Mouse (Mus musculus) T-helper 1 cell (primary cell): ENCODE results near the gene Ppp2r2d.

ENCODE experiments used
- in situ Hi-C: fragments of 300-600 bp; cut with MboI, MseI; formaldehyde crosslinking; loops from one replicate; pipeline ENCODE4 v1.15.1; 2025; ENCODE audit warnings: high pct_unique_total_duplicates

Ppp2r2d gene

DNA sequence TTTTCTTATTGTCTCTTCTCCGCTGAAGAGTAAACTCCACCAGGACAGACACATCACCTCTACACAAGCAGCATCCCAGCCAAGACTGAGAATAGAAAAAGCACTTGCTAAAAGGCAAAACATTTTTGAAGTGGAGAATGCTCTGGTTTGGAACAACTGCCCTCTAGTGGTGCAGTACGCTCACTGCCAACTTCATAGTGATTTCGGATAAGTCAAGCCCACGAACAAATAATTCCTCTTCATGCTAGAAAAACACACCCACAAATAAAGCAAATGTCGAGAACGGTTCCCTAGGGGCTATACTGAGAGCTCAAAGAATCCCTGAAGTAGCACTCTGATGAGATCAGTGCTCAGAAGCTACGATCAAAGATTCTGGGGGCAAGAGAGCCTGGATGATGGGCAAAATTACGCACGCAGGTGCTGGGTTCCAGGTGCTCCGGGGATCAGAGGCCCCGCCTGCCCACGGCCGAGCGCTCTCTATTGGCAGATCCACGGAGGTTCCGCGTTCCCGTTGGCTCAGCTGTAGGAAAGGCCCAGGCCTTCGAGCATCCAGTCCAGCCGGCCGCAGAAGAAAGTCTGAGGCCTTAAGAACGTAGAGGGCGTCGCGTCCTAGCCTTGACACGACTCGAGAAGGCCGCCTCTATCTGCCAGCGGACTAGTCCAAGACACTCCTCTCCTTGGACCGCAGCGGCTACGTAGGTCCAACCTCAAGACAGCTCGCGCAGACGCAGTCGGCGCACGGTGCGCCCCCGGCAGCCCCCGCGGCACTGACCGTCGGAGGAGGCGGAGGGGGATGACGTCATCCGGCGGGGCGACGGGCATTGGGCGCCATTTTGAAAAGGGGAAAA lies at the start of gene Ppp2r2d, which contains the start of gene Mapk1ip1:
TSS of gene Ppp2r2d (plus strand) at position 536 of the 848 bp plus-strand sequence.
TSS of gene Mapk1ip1 (minus strand) at position 730 of the 848 bp plus-strand sequence.
- in situ Hi-C loops, result no loop called here

DNA sequence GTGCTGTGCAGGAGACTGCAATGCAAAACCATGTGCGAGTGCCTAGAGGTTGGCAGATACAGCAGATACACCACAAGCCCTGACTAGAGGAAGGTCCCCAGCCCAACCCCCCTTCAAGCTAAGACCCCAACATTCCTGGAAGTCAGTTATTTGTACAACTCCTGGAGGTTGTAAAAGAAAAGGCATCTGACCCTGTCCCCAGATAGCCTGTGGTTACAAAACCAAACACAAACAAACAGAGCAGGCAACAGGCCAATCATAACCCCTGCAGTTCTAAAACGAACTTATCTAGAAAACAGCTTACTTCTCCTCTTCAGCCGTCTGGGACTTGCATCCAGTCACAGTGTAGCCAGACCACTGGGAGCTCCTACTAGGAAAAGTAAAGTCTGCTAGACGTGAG lies 42.5 kb upstream of the Ppp2r2d start:
- in situ Hi-C loops, result no loop called here

DNA sequence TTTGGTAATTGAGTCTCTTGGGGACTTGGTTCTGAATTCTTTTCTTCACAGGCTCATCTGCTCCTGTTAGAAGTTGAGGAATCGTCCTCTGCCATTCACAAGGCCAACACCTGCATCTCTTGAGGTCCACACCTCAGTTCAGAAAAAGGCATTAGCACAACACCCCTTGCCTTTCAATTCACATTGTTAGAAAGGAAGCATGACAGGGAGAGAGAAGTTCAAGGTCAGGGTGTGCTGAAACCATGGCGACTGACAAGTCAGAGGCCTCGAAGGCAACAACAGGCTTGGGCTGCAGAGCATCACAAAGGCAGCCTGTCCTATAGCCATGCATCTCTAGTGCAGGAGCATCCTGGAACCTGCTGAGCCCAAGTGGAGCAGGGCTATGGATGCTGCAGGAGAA lies 38.7 kb upstream of the Ppp2r2d start:
- in situ Hi-C loops, result no loop called here

DNA sequence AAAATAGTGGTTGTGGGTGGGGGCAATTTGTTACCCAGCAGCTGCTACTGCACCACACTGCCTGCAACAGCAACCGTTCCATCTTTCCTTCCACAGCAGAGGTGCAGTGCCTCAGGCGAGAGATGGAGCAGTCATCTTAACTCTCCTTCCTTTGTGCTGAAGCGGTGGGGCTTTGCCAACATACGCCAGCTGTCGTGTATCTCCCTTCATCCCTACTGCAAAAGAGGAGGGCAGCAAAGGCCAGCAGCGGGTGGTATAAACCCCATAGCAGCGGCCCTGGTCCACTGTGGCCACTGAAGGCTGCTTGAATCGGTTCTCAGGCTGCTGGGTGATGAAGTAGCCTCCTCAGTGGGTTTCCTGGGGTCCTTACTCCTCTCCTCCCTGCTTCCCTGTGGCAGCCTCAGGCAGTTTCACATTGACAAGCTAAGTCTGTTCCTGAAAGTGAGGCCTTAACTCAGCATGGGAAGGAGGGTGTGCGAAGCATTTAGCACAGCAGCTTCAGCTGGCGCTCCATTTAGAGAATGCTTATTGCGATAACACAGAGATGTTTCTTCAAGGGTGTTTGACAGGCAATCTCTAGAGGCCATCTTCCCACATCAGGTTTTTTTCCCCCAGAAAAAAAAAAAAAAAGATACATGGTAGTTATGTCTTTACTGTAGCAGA lies 32.5 kb upstream of the Ppp2r2d start:
- in situ Hi-C loops, result no loop called here

DNA sequence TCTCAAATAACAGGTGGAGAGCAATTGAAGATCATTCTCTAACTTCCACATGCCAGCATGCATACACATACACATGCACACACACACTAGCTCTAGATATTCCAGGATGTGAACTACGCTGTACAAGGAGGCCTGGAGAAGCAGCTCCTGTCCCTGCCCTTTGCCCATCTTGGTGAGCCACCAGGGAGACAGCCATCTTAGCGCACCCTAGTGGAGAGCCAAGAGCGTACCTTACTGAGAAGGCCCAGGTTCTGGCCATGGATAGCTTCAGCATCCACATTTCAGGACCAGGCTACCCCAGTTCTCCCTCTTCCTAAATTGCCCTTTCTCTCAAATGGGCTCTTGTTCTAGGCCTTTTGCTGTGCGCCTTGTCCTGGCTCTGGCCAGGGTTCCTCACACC lies 27.6 kb upstream of the Ppp2r2d start:
- in situ Hi-C loops, result no loop called here

DNA sequence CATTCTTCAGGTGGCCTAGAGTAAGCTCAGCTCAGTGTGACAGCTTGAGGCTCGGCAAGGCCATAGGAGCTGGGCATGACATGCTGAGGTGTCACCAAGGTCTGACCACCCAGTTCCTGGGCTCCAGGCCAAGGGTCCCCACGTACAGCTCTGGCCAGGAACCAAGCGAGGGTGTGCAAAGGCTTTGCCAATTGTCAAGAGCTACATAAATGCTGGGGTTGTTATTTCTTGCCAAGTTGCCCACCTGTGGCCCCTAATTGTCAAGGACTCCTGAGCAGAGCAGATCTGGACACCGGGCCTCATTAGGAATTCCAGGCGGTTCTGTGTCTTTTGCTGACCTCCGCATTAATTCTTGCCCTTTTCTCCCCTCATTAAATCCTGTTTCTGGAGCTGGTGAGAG lies 21.5 kb upstream of the Ppp2r2d start:
- in situ Hi-C loops, result loop anchor here (5.0 kb wide), 1 partner anchor 1352 kb away; no protein-coding TSS in a partner anchor

DNA sequence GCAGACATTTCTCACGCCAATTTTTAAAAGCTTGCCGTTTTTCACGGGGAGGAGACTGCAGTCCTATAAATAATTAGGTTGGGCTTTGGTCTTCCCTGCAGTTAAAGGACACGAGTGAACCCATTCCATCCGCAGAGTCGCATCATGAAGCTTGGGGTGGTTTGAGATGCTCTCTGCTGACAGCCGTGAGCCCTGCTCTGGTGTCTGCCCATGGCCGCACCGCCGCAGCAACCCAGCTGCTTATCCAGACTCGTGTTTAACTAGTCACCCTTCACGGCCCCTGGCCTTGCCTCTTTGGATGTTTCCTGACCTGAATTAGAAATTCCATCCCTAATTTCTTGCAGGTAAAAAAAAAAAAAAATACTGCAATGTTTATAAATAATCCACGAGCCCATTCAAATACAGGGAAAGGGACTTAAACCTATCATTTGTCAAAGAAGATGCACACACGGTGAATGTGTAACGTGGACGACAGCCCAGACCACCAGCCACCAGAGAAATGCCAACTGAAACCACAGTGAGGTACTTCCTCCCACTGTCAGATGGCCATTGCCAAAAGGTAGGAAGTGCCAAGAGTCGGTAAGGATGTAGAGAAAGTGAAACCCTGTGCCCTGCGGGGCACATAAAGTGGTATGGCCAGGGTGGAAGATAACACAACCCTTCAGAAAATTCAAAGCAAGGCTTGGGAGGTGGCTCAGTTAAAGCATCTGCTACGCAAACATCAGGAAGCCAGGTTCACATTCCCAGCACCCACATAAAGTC lies 20.7 kb upstream of the Ppp2r2d start:
- in situ Hi-C loops, result loop anchor here (5.0 kb wide), 1 partner anchor 1353 kb away; no protein-coding TSS in a partner anchor

DNA sequence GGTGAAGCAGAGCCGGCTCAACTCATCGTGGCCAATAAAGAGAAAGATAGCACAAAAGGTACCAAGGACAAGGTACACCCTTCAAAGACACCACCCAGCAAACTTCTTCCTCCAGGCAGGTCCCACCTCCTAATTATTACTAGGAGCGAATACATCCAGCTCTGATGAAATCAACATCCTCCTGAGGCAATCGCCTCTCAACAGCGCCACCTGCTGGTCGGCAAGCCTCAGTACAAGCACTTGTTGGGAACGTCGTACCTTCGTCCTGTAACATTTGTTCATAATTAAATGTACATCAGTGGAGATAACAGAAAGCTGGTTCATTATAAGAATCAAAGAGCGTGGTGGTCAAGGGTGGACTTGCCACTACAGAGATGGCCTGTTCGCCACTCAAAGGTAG lies 18.1 kb upstream of the Ppp2r2d start:
- in situ Hi-C loops, result no loop called here

DNA sequence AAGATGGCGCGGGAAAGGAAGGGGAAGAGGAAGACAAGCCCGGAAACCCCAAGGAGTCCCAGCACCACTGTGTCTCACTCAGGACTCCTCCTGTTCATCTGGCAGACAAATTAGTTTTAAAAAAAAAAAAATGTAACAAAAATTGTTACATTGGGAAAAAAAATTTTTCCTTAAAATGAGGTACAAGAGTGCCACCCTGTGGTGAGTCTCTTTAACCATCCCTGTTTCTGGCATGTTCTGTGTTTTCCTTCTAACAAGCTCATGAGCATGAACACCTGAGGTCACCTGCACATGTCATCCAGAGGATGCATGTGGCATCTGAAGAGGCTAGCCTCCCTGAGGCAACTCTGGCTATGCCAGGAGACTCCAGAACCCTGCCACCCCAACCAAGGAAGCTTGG lies 10.9 kb upstream of the Ppp2r2d start:
- in situ Hi-C loops, result no loop called here

DNA sequence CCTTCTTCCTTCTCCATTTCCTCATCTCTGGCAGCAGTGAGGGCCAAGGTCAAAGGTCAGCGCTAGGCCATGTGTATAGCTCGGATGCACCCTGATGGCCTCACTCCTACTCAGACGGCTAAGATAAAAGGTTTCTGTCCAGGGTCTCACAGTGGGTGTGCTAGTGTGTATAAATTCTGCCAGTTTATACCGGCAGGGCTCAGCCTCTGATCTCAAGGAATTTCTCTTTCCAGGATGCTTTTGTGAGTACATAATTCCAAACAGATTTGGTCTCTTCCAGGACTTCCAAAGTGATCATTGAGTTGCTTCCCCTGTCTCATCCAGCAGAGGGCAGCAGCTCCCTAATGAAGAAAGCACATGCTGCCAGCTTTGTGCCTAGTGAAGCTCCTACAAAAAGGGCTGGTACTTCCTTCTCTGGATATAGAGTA lies 5.3 kb upstream of the Ppp2r2d start:
- in situ Hi-C loops, result loop anchor here (5.0 kb wide), 1 partner anchor 82 kb away; no protein-coding TSS in a partner anchor

DNA sequence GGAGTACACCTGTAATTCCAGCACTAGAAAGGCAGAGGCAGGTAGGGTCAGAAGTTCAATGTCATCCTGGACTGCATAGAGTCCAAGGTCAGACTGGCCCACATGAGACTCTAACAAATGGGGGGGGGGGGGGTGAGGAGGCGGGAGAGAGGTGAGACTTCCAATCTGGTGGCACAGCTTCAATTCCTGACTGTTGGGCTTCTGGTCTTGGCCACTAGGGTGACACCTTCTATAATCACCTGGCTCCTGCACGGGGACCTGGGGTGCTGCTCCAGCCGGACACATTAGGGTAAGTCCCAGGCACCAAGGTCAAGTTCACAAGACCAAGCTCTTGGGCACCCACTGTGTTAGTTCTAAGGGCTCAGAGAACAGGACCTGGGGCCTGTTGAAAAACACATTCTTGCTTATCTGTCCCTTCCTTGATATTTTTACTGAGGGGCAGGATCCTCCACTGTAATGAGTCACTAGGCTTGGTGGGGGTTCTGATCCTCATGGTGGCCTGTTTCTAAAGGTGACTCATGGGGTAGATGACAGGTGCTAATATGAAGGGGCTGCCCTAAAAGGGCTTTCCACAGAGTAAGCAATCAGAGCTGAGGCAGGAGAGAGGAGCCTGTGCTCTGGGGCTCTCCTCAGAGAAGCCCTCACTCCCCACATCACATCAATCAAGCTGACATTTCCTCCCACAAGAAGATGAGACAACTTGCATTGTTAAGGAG lies 4.3 kb upstream of the Ppp2r2d start:
- in situ Hi-C loops, result loop anchor here (5.0 kb wide), 1 partner anchor 81 kb away; no protein-coding TSS in a partner anchor

DNA sequence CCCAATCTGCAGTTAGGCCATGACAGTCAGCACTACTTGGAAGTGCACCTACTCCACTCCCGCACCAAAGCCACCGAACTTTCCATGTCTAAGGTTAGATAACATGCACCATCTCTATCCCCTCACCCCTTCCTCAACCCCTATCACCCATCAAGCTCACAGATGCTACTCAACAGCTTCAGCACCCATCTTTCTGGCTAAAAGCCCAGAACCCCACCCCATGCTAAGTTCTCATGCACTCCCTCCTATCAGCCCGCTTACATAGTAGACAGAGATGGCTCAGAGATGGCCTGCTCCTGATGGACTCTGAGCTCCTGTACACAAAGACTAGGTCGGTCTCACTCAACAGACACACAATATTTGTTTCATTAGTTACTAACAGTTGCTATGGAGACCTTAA lies 2.5 kb upstream of the Ppp2r2d start:
- in situ Hi-C loops, result loop anchor here (5.0 kb wide), 1 partner anchor 79 kb away; no protein-coding TSS in a partner anchor

DNA sequence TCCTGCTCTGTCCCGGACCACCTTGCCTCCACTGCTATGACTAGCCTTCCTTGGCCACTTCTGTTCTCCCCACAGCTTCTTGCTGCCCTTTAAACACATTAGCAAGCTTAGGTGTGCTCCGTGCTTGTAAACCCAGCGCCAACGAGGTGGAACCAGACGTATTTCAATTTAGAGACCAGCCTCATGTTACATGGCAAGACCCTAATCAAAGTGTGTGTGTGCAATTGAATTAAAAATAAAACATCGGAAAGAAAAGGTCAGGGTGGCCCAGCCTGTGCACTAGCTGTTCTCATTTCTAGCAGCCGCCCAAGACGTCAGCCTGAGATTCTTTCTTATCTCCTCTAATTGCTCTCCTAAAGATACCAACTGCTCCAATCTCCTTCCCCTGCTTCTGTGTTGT lies 768 bp upstream of the Ppp2r2d start:
- in situ Hi-C loops, result no loop called here

DNA sequence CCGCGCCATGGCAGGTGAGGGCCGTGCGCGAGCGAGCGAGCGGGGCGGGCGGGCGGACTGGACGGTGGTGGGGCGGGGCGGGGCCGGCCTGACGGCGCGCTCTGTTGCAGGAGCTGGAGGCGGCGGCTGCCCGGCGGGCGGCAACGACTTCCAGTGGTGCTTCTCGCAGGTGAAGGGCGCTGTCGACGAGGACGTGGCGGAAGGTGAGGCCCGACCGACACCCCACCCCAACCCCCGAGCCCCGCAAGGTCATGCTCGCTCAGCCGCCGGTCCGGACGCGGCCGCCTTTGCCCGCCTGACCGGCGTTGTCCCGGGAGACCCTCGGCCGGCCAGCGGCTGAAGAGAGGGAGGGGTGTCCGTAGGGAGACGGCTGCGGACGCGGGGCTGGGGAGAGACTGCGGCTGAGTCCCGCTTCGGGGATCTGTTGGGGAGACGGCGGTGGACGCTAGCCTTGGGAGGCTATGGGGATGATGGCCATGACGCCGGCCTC lies 668 bp downstream of the Ppp2r2d start:
- in situ Hi-C loops, result no loop called here

DNA sequence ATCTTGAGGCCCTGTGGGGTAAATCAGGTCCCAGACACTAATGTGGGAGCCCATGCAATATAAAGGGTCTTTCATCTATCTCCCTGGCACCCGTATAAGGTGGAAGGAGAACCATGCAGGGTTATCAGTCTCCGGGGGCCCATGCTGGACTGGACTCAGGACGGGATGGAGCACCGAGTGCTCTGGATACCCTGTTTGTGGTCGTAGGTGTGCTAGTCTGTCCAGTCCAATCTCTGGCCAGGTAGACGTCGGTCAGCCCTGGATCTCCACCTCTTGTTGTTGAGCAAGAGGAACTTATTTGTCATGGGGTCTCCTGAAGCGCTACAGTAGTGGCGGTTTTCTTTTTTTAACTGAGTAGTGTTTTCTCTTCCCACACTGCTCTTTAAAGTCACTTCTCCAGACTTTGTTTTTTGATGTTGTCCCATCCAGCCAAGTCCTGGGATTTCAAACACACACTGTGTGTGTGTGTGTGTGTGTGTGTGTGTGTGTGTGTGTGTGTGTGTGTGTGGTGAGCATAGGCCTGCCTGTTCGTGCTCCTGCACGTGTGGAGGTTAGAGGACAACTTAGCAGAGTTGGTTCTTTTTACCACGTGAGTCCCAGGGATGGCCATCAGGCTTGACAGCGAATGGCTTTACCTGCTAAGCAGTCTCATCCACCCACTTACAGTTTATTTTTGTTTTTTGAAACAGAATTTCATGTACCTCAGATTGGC lies 1.6 kb downstream of the Ppp2r2d start:
- in situ Hi-C loops, result no loop called here

DNA sequence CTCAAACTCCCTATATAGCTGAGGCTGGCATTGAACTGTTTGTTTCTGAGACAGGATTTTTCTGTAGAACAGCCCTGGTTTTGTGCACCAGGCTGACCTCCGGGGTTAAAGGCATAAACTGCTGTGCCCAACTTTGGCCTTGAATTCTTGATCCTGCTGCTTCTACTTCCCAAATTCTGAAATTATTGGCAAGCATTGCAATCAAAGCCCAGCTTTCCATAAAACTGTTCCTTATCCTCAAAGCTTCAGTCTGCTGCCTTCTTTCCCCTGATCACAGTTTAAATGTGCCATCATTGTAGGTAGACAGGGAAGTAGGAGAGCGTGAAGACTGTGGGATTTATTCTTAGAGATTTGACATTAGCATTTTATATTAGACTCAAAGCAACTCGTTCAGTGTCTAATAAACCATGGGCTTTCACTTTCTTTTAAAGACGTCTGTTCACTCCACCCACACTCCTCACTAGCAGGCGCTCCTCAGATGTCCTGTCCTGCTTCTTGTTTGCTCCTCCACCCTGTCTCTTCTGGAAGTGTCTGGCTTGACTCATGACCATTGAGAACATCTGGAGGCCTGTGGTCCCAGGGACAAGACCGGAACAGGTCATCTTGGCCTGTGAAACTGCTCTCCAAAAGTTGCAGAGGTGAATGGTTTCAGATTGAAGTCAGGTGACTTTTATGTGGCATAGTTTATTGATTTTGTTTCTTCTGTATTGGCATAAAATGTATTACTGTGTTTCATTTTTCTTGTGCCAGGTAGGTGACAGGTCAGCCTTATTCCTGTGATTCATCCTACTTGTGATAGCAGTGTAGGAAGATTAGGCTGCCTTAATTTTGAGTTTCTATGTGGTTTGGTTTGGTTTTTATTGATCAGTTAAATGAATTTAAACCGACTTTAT lies 2.4 kb downstream of the Ppp2r2d start:
- in situ Hi-C loops, result no loop called here

DNA sequence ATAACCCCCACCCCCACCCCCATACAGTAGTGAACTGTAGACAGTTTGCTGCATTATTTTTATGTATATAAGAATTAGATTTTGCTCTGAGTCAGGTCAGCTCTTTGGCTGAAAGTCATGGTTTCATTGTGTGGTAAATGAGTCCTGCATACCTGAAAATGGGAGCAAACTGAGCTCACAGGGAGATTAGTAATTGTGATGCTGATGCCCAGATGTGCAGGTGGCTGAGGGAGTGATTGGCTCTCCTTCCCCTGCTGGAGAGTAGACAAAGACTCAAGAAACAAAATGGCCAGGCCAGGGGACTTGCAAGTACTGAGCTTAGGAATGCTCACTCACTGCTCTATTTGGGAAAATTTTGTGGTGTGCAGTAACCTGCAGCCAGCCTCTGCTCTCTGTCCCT lies 4.2 kb downstream of the Ppp2r2d start:
- in situ Hi-C loops, result no loop called here

DNA sequence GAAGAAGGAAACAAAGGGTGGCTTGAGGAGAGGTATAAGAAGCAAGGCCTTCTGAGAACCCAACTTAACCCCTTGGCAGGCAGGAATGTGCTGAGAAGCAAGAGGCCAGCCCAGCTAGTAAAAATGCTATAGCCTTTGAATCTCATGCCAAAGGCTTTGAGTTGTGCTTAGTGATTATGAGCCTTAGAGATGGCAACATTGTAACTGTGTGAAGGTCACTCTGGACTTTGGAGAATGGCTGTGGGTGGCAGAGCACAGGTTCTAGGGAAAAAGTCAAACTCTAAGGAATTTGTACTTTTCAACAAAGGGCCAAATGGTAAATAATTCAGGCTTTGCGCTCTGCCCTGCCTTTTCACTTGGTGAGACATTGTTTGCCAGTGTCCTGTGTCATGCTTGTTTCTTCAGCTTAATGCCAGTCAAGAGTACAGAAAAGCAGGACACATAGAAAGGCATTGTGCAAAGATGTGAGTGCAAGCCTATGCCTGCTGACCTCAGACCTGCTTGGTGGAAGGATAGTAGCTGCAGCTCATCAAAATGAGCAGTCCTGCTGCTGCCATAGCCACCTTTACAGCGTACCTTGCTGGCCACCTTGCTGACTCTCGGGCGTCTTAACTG lies 7.6 kb downstream of the Ppp2r2d start:
- in situ Hi-C loops, result no loop called here

DNA sequence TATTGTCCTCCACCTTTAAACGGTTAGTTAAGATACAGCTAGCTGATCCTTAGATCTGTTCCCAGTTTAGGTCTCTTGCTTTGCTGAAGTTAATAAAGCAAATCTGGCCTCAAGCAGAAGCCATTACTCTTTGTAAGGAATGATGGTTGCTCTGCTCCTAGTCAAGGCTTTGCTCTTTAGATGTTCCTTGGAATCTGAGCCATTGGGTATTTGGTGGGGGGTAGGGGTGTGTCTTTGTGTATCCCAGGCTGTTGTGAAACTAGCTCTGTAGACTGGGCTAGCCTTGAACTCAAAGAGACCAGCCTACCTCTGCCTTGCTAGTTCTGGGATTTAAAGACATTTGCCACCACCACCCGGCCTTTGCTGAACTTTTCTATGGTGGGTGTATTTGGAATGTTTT lies 8.3 kb downstream of the Ppp2r2d start:
- in situ Hi-C loops, result no loop called here
